Mouse (Mus musculus) neutrophil, adult 5-6 weeks (primary cell): Measurements from ENCODE around the gene Epha4. TPM values are rescaled to one million over a fixed set of nuclear protein-coding genes. Genes with fewer than 3 reads are reported as not detected.

Experiments
- ATAC-seq: fragments of 151-379, 151-347 bp; 2 replicates; pipeline ENCODE4 v1.8.0; 2017; ENCODE audit warnings: mild to moderate bottlenecking, moderate TSS enrichment; ENCODE audit not compliant: insufficient number of reproducible peaks, poor library complexity, low FRiP score, severe bottlenecking; ENCODE audit errors: extremely low read depth
- total RNA-seq: library from RNA; stranded (forward); fragments of 200-1000 nt; gene quantifications from 2 replicates; pipeline ENCODE4 v1.2.3, GENCODE M21; 2017

Gene Epha4
- total RNA-seq, 1 experiment from 2014 or later, result 0.81 TPM

DNA sequence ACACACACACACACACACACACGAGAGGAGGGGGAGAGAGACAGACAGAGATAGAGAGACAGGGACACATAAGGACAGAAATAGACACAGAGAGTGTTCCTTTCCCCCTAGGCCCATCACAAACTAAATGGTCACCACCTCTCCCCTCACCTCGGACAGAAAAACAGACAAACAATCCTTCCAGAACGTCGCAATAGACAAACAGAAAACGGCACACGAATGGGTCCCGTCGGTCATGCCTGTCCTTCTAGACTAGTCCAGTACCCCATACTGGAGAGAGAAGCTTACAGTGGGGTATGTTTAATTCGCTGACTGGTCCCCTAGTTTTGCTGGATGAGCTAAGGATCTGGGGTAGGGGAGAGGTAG lies 946 bp downstream of the Epha4 start:
- no peak for ATAC-seq

DNA sequence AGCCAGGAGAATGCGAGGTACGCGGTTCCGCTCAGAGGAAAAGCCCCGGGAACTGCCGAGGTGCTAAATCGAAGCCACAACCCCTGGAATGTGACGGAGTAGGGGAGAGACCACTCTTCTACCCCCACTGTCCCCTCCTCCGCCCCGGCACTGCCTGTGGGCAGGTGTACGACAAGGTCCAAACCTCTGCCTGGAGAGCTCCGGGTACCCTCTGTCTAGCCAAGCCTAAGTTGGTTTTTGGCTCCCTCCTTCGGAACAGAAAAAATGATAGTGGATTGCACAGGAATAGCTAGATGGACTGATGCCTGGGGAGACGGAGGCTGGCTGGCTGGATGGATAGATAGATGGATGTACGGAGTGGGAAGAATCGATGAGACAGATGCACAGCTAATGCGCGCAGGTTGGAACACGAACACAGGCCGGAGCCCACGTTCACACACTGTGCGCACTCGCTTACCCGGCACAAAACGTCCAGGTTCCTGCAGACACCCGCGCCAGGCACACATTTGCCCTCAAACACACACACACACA lies 1.4 kb downstream of the Epha4 start:
- ATAC-seq, result no peak

DNA sequence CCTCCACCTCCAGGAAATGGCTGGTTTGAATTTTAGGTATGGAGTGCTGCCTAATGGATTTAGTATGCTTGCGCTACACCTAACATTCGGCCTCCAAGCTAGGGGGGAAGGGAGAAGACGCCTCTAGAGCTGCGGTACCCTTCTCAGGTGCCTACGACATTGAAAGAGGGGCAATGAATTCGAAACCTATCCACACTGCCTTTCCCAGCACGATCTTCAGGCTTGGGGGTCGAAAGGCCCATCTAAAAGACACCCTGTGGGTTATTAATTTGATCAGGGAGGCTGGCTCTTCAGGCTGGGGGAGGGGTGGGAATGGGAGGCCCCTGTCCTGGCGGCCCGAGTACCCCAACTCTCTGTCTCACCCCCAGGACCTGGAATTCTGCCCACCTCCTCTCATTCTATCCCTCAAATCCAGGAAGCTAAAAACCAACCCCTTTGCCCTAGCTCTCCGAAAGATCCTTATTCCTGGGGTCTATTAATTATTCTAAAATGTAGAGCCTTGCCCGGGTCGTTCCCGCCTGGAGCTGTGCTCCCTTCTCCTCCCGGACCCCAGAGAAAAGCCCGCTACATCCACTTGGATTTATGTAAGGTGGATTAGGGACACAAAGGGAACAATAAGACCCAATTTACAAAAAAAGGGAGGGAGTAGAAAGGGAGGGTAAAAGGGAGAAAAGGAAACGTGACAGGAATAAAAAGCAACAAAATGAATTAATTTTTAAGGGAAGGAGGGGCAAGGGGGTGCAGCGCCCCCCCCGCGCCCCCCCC lies 2.3 kb downstream of the Epha4 start:
- no peak for ATAC-seq

DNA sequence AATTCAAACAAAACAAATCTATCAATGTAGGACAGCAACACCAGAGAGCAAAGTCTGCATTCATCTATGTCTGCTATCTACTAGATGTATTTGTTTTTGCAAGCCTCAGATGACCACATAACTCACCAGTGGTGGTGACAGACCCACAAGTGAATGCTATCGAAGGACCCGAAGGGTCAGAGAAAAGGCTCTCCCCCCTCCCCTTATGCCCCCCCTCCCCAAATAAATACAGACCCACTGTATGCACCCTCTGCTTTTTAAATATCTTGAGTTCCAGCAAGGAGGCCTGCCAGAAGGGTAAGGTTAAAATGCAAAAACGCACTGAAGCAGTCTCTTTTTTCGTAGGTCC lies 2.9 kb downstream of the Epha4 start:
- ATAC-seq, result no peak

DNA sequence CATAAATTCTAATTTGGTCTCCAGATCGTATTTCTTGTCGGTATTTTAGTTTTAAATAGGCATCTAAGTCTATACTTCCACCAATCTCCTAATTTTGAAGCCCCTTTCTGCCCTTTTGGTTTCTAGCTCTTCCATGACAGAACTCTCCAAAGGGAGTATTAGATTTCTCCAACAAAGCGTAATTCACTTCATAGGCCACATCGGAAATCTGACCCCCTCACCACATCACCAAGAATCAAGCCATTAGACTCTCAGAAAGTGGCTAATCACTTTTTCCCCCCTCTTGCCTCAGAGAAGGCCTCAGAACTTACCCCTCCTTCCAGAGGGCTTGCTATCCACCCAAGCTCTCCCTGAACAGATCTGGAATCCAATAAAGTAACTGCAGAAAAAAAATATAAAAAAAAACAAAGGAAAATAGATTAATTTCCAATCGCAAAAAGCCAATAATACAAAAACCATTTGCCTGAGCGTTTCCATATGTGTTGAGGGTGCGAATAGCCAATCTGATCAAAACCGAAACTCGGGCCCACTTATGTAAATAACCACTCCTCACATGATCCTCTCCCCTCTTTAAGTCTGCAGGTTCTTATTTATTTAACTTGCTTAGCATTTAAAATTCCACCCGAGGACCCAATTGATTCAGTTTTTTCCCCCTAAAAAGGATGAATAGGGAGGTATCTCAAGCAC lies 3.4 kb downstream of the Epha4 start:
- ATAC-seq, result no peak

DNA sequence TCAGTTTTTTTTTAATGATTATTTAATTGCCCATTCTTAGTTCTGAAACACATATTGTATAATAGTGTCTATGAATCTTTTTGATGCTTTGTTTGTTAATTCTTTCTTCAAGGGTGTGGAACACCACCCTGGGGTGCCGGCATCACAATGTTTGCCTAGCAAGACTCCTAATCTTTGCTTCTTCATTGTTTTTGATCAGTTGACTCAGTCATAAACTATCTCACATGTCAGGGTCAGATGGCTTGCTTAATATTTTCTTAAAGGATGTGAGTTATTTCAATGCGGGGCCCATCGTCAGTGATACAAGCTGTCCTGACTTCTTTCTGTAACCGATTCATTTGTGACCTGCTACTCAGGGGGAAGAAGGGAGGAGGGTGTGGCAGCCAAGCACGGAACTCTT lies 4.3 kb downstream of the Epha4 start:
- no peak for ATAC-seq

DNA sequence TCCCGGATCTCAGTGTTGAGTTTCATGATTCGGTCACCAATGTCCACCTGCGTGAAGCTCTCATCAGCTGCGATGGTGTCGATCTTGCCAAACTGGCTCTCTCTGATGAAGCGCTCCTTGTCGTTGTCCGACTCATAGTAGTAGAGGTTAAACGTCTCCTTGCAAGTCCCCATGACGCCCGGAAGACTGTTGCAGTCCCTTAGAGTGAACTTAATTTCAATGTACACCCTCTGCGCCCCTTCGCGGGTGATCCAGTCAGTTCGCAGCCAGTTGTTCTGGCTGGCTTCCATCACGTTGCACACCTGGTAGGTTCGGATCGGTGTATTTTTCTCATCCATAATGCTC lies 8.1 kb downstream of the Epha4 start:
- ATAC-seq, result no peak

DNA sequence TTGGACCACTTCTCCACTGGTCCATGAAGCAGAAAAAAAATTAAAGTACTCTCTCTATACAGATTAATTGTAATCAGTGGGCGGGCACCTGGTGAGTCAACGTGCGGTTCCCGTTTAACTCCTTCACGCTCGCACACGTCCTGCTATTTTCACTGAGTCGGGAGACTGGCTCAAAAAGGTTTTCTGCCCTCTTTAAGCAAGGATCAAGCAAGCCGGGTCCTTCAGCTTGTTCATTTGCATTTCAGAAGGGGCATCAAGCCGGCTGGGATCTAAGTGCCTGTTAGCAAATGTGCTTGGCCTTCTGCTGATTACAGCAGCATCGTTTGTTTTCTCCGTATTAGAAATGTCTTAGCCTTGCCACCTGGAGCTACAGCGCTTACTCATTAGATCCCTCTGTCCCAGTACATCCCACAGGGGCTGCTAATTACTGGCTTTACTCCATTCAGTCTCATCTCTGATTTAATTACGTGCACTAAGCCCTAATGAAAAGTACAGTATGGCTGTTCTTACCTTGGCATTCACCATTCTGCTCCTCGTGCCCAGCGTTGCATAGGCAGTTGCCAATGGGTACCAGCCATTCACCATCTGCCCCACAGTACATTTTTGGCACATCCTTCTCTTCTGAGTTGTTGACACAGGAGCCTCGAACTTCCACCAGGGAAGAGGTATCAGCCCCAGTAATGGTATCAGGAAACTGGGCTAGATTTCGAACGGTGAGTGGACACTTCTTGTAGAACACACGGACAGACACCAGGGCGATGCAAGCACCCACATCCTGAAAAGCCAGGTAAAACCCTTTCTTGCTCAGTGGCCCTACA lies 8.6 kb downstream of the Epha4 start:
- ATAC-seq, result no peak

DNA sequence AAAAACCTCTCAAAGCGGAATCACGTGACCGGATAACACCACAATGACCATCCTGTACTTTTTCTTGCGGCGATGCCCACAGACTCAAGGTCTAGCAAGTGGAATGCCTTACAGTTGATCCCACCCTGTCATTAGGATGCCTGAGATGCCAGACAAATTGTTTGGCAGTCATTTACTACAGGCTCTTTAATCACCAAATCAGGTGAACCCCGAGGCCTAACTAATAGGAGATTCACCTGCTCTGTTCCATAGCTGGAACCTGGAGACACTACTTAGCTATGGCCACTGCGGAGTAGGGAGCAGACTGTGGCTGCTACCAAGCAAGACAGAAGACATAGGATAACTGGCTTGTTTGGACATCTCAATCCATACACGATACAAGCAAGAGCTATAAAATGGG lies 9.6 kb downstream of the Epha4 start:
- no peak for ATAC-seq

DNA sequence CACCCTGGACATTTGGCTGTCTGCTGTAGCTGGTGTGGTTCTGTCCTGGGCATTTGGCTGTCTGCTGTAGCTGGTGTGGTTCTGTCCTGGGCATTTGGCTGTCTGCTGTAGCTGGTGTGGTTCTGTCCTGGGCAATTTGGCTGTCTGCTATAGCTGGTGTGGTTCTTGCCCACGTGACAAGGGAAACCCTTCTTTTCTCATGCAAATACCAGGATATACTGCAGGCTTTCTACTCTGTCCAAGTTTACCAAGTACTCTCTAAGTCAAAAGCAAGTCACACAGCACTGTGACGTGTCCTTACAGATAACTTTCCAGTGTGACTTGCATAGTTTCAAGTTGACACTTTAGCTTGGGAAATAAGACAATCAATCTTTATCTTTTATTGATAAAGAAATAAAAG lies 10.1 kb downstream of the Epha4 start:
- no peak for ATAC-seq

DNA sequence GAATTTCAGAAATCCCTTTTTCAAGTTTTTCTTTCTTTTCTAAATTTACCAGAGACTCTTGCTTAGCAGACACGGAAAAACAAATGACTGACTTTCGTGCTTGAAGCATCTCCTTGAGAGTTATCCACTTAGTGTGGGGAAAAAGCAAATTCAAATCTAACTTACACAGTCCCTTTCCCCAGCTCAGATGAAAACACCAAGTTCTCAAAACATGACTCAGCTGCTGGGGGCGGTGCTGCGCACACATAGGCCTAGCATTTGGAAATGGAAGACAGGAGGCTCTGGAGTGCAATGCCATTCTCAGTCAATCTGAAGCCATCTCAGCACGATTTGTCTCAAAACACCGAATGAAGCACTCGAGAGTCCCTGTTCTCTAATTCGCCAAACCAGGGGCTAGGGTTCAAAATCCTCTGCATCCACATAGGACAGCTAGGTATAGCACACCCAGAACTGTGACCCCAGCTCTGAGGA lies 11.1 kb downstream of the Epha4 start:
- no peak for ATAC-seq

DNA sequence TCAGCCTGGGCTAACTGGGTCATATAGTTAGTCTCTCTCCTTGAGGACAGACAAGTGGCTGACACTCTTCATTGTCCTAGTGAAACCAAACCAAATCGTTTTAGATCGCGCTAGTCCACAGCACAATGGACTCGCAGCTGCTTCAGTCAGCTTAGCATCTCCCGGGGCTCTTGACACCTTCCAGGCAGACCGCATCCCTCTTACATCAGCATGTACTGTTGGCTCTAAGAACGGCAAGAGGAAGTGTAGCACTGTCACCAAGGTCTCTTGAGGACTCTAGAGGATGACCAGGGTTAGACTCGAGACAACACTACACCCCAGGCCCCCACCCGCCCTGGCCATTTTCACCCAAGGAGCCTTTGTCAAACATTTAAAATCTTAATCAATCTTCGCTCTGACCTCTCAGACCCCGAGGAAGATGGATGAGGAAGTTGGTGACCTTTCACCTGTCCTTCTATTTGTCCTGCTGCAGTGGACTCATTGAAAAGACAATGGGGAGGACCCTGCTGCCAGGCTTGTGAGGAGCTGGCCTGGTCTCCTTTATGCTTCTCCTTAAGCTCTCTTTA lies 12.3 kb downstream of the Epha4 start:
- no peak for ATAC-seq

DNA sequence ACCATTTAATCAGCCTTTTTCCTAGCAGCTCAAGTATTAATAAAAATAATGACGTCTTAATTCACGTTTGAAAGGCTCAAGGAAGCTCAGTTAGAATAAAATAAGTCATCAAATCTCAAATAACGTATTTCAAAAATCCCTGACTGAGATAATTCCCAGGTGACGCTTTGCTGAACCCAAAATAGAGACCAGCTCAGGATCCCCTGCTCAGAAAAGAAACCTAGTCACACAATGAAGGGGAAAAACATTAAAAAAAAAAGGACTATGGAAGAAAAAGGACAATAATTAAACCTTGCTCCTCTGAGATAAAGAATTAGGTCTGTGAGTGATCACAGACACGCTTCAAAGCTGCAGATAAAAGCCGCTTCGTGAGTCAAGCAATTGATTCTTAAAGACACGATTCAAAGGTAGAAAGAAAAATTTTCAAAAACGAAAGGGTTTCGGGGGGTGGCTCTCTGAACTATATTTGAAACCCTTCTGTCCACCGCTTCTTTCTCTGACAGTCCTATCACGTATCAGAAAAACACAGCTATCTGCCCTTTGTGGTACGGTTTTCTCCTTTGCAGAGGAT lies 13.4 kb downstream of the Epha4 start:
- ATAC-seq, result no peak

DNA sequence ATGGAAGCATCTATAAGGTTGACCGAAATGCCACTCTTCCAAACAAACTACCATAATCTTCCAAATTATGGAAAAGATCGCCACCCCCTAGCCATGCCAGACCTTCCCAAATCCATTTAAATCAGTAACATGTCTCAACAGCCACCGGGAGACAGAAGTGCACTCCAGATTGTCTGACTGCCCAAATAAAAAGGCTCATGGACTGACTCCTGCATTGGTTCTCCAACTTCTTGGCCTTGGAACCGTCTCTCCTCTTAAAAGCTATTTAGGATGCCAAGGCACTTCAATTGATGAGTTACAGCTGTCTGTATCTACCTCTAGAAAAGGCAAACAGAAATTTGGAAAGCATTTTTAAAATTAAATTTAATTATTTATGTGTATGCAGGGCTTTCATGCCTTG lies 17.4 kb downstream of the Epha4 start:
- no peak for ATAC-seq

DNA sequence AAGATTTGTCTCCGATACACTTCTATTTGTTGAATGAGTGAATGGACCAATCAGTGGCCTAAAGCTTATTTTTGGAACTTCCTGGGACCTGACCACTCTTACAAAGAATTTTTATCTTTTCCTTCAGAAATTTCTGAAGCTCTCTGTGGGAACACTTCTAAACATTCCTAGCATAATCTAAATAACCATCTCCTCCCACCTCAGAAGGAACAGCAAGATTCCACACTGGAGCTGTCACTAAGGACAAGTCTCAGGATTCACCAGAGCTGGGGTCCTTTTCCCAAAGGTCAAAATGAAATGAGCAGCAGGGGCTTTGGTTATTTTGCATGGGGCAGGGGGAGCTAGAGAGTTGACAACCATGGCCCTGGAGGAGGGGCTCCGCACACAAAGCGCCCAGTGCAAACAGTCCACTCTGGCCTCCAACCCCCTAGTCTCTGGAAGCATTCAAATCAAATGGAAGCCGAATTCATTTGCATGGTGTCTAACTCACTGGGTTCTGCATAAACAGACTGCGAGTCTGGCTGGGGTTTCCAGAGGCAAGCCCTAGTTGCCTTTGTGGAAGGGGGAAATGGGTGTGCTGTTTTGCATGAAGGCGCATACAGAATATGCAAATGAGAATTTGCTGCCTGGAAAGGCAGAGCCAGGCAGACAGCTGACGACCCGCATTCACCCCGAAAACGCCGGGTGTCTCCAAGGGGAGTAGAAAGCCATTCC lies 18.3 kb downstream of the Epha4 start:
- ATAC-seq, result no peak

DNA sequence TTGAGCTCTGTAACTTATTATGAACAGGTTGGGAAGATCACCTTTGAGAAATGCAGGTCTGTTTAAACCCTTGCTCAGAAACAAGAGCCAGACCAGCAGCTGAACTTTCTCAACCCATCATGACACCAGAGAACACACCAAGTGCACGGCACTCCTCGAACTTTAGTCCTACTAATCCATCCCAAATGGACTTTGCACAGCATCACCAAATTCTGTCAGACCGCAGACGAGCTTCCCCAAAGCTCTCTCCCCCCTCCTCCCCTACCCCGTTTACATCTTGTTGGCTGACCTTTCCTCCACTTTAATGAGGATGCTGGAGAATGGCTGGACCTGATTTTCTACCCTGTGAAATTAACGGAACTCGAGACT lies 19.1 kb downstream of the Epha4 start:
- ATAC-seq, result no peak

DNA sequence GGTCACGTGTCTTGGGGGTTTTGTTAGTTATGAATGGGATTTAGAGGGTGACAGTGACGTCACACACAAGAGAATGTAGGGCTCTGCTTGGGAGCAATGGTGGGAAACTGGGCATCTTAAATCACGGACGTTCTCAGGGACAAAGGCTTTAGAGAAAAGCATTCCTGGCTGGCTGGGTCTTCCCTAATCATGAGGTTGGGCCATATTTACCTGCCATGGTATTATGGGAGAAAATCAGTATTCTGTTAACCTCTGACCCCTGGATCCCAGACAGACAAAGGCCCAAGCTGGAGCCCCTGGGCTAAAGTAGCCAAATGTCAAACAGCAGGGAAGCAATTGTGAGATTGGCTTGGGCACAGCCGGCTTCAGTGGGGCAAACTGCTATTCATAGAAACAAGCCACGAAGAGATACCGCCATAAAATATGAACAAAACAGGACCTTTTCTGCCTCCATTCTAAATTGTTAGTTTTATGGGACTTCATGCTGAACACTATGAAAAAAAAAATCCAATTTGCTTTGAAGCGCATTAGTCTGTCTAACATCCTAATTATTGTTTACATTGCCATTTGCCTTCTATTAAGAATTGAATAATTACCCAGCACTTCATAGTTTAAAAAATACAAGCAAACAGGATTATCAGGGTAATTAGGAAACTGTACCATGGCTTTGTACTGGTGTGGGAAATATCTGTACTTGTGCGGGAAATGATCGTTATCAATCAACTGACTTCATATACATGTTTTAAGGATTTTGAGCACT lies 19.7 kb downstream of the Epha4 start:
- ATAC-seq, result no peak
